Mouse (Mus musculus) G1E (cell line): ENCODE results near the gene Wdfy2.

Experiments used
- CTCF ChIP-seq: IDR thresholded peaks from 2 replicates; pipeline ENCODE4 v1.5.1; 2012; ENCODE audit warnings: low read depth, low read length, inconsistent platforms, mixed read lengths
- GATA1 ChIP-seq: IDR thresholded peaks from 2 replicates; pipeline ENCODE4 v1.6.1; 2012; ENCODE audit warnings: borderline replicate concordance, low read length, inconsistent platforms, mixed read lengths
- GATA2 ChIP-seq: IDR thresholded peaks from 2 replicates; pipeline ENCODE4 v1.6.1; 2012; ENCODE audit warnings: low read depth, low read length, inconsistent platforms, borderline replicate concordance
- POLR2AphosphoS5 ChIP-seq: IDR thresholded peaks from 2 replicates; pipeline ENCODE4 v1.6.1; 2012; ENCODE audit warnings: low read depth, low read length, inconsistent platforms; ENCODE audit not compliant: insufficient replicate concordance
- TAL1 ChIP-seq: conservative IDR thresholded peaks from 2 replicates; pipeline ENCODE4 v1.6.1; 2012; ENCODE audit warnings: low read depth, low read length, inconsistent platforms, mixed read lengths

GRCm38 (mm10) chr14:62991271-62991670, 153.8 kb downstream of the Wdfy2 start:
- no peak for TF ChIP-seq CTCF
- no peak for TF ChIP-seq GATA2
- TF ChIP-seq GATA1, result no peak
- TF ChIP-seq TAL1, result no peak
- TF ChIP-seq POLR2AphosphoS5, result no peak
